Mouse (Mus musculus) bone marrow, adult 2 months (tissue): ENCODE data around the gene Tk1. TPM values are rescaled to one million over a fixed set of nuclear protein-coding genes. Genes with fewer than 3 reads are reported as not detected.
A peak's percentile ranks its signal among the peaks of the same experiment; 100 is the strongest.
"Not testable (repeated sequence)": the region's sequence is repeated elsewhere in the genome, so short reads cannot be mapped to it uniquely, and the experiment has no call there.

Source experiments
- H3K27ac ChIP-seq: fragments of 200-500 bp; 2 replicates; pipeline ENCODE4 v1.5.1; 2012; ENCODE audit warnings: low read depth, mild to moderate bottlenecking, control low read depth, inconsistent platforms, low read length; ENCODE audit not compliant: control insufficient read depth, poor library complexity, insufficient read depth
- H3K4me1 ChIP-seq: fragments of 200-500 bp; 2 replicates; pipeline ENCODE4 v1.6.1; 2011; ENCODE audit warnings: low read length; ENCODE audit not compliant: control insufficient read depth, insufficient read depth
- H3K4me3 ChIP-seq: fragments of 200-500 bp; replicated peaks from 2 replicates; pipeline ENCODE3; 2011; ENCODE audit warnings: mild to moderate bottlenecking, low read depth, low read length, control low read depth; ENCODE audit not compliant: control insufficient read depth
- CTCF ChIP-seq: fragments of 200-500 bp; IDR thresholded peaks from 2 replicates; pipeline ENCODE4 v1.5.1; 2011; ENCODE audit warnings: low read length, control low read depth; ENCODE audit not compliant: control insufficient read depth, insufficient read depth
- POLR2A ChIP-seq: fragments of 200-500 bp; IDR thresholded peaks from 2 replicates; pipeline ENCODE4 v1.6.1; 2011; ENCODE audit warnings: low read depth, mild to moderate bottlenecking, control low read depth, low read length, borderline replicate concordance; ENCODE audit not compliant: control insufficient read depth
- WGBS: fragments of 180-500 bp; shearing (Covaris S2); methylation state at CpG from one replicate; pipeline ENCODE4 v1.1.7; 2018; 5-methylcytosine and 5-hydroxymethylcytosine counted together
- polyA plus RNA-seq: library from polyadenylated mRNA; stranded (reverse); fragments of >200 nt; gene quantifications from 2 replicates; pipeline ENCODE4 v1.2.4, GENCODE M21; 2011; ENCODE audit warnings: low replicate concordance; ENCODE audit not compliant: missing spikeins, insufficient read depth, insufficient read length

Tk1 gene
- polyA plus RNA-seq, 1 experiment = 156 TPM

GRCm38 (mm10) chr11:117798160-117798541 is 27.7 kb downstream of the Tk1 start:
- TF ChIP-seq CTCF (no peak), POLR2A (no peak)
- peak overlapping the region; percentile 81 for H3K27ac ChIP-seq
- peak overlapping the region; percentile 79 for H3K4me3 ChIP-seq
- WGBS = 11% methylated on average over 2 of the region's 2 CpGs
- H3K4me1 ChIP-seq = peaks cover 9% of the 10 kb centered on the region

GRCm38 (mm10) chr11:117797511-117798159 is 28.3 kb downstream of the Tk1 start, which contains the start of gene 6030468B19Rik:
6030468B19Rik (plus strand) TSS chr11:117797660.
- Histone ChIP-seq H3K4me1 (peaks cover 7% of the 10 kb centered on the region), H3K4me3 (peak within 1 kb of the TSS; percentile 79), H3K27ac (peak within 1 kb of the TSS; percentile 81)
- TF ChIP-seq POLR2A (peak; percentile 69), CTCF (no peak)
- WGBS = 48% methylated on average over 9 of the region's 9 CpGs

- TF ChIP-seq CTCF (no peak), POLR2A (no peak)
- WGBS = 68% methylated on average over 5 of the region's 5 CpGs
- H3K4me3 ChIP-seq = no peak overlapping the region
- H3K4me1 ChIP-seq = peaks cover 9% of the 10 kb centered on the region
- H3K27ac ChIP-seq = peak overlapping the region; percentile 81
These were observed 28.9 kb downstream of the Tk1 start for GRCm38 (mm10) chr11:117796954-117797353.

GRCm38 (mm10) chr11:117794035-117794551 is 31.8 kb downstream of the Tk1 start:
- Histone ChIP-seq H3K27ac (no peak overlapping the region), H3K4me3 (no peak overlapping the region), H3K4me1 (peaks cover 11% of the 10 kb centered on the region)
- 70% methylated on average over 4 of the region's 4 CpGs for WGBS
- TF ChIP-seq POLR2A (no peak), CTCF (no peak)

- 9% methylated on average over 22 of the region's 22 CpGs for WGBS
- H3K27ac ChIP-seq = peak overlapping the region; percentile 78
These were observed 33.5 kb downstream of the Tk1 start for GRCm38 (mm10) chr11:117792281-117792888.

GRCm38 (mm10) chr11:117791441-117791761 is 34.5 kb downstream of the Tk1 start:
- peak overlapping the region; percentile 12; the same call in 1 of the 2 replicates for H3K27ac ChIP-seq
- TF ChIP-seq CTCF = no peak
- TF ChIP-seq POLR2A = no peak
- H3K4me3 ChIP-seq = no peak overlapping the region
- H3K4me1 ChIP-seq = peaks cover 5% of the 10 kb centered on the region
- 89% methylated on average over 9 of the region's 9 CpGs for WGBS

More at GRCm38 (mm10) chr11:117792281-117792888, 33.5 kb downstream of the Tk1 start:
- no peak for TF ChIP-seq CTCF
- TF ChIP-seq POLR2A = peak; percentile 44; the same call in 1 of the 2 replicates
- Histone ChIP-seq H3K4me3 (peak overlapping the region; percentile 28), H3K4me1 (peaks cover 8% of the 10 kb centered on the region)

- H3K27ac ChIP-seq = peak overlapping the region; percentile 12; the same call in 1 of the 2 replicates
- peaks cover 5% of the 10 kb centered on the region for H3K4me1 ChIP-seq
- 61% methylated on average over 23 of the region's 23 CpGs for WGBS
- TF ChIP-seq POLR2A (no peak), CTCF (peak; percentile 51; the same call in 1 of the 2 replicates)
- no peak overlapping the region for H3K4me3 ChIP-seq
These were observed 35.0 kb downstream of the Tk1 start for GRCm38 (mm10) chr11:117790703-117791440.

GRCm38 (mm10) chr11:117790286-117790685 is 35.6 kb downstream of the Tk1 start:
- Histone ChIP-seq H3K27ac (no peak overlapping the region), H3K4me1 (peaks cover 5% of the 10 kb centered on the region), H3K4me3 (no peak overlapping the region)
- TF ChIP-seq CTCF (peak; percentile 92), POLR2A (0 out of 2 replicates have a peak, but pooled peaks have one; percentile 34)
- 18% methylated on average over 14 of the region's 14 CpGs for WGBS

- not testable (repeated sequence) for H3K4me1 ChIP-seq, H3K27ac ChIP-seq, H3K4me3 ChIP-seq
- WGBS = 88% methylated on average over 7 of the region's 7 CpGs
These were observed 37.4 kb downstream of the Tk1 start for GRCm38 (mm10) chr11:117788481-117788880.
